Mouse (Mus musculus) right cerebral cortex, adult 2 months (tissue): ENCODE data around the gene Agps.
"Not testable (repeated sequence)": the region's sequence is repeated elsewhere in the genome, so short reads cannot be mapped to it uniquely, and the experiment has no call there.

Experiments used
- DNase-seq, 2 experiments: peaks; one replicate each; pipeline ENCODE4 v3.0.0; 2021 to 2022; ENCODE audit warnings: low spot score in 2 of 2

Agps gene

DNA sequence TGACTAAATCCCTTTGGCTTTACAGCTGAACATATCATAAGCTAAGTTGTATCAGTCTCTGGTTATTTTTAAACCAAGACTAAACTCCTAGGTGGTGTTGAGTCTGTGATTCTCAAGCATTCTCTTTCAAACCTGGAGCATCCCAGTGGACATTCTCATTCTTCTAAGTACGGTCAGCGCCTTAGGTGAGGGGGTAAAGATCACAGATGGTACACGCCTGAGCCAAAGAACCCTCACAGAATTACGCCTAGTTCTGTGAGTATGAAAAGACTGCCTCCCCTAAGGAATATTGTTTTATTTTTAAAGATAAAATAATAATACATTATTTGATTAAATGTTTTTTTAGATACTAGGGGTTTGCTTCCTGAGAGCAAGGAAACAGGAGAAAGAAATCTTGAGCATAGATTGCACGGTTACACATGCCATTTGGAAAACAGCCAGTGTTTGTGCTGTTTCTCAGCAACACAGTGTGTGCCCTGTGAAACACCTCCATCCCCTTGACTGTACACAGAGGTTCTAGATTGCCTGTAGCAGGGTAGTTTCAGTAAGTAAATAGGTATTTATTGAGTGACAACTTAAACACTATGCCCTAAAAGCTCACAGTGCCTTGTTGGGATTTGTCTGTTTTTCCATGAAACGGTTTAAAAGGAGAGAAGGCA lies 97.9 kb downstream of the Agps start:
- no peak for DNase-seq

DNA sequence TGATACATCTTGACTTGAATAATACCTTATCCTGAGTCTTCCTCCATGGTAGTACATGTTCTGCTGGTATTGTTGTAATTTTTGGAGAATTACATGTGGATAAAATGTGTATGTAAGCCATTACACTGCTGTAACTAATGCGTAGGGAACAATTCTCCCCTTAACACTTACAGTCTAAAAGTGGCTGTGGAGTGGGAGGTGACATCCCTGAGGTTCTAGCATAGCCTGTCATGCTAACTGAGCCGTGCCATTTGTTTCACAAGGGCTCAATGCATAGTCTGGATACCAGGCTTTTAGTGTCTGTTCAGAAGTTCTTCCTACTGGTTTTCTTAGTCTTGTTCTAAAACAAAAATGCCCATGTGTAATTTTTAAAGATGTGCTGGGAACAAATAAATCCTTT lies 99.0 kb downstream of the Agps start:
- DNase-seq: peak in 1 of 2 experiments; percentile 30

DNA sequence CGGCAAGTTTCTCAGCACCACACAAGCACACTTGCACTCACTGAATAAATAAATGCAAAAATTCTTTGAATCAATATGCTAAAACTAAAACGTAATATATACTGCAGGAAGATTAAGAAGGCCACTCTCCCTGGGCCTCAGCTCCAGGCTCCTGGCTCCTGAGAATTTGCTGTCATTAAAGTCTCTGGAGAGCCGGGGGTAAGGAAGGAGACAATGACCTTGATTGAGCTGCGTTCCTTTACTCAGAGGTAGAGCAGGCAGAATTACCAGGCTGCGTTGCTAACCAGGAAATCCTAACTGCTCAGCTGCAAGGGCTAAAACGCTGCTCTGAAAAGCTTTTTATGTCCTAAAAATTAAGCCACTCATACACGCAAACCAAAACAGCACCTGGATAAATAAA lies 101.6 kb downstream of the Agps start:
- DNase-seq: no peak

DNA sequence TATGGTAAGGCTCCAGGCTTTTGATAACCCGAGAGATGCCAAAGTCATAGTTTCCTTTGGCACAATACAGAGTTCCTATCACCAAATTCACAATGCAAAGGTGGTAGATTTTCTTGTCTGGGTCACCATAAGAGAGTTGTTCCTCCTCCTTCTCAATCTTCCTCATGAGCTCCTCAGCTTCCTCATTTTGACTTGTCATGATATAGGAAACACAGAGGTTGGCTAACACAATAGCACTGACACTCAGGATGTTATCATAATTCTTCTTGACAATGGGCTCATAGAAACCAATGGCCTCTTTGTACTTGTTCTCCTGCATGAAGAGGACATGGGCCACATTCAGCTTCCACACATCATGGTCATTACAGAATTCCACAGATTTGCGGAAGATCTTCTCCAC lies 104.7 kb downstream of the Agps start:
- not testable (repeated sequence) for DNase-seq

DNA sequence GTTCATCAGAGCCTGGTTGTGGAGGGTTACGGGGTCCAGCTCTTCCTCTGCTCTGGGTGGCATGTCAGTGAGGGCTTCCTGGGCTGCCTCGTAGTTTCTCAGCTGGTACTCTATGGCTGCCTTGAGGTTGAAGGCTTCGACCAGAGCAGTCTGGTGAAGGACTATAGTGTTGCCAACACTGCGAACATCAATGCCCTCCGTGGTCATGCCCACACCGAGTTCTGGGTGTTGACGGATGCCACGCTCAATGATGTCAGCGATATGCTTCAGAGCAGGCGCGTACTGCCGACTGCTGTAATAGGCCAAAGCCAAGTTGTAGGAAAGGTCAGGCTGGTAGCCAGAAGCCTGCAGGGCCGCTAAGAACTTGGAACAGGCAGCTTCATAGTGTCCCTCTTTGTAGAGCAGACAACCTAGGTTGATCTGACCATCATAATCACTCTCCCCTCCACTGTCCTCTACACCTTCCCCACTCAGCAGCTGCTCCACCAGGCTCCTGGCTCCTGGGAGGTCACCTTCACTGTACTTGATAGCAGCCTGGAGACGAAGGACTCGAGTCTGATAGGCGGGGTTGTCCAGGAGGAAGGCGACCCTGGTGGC lies 105.6 kb downstream of the Agps start:
- not testable (repeated sequence) for DNase-seq

DNA sequence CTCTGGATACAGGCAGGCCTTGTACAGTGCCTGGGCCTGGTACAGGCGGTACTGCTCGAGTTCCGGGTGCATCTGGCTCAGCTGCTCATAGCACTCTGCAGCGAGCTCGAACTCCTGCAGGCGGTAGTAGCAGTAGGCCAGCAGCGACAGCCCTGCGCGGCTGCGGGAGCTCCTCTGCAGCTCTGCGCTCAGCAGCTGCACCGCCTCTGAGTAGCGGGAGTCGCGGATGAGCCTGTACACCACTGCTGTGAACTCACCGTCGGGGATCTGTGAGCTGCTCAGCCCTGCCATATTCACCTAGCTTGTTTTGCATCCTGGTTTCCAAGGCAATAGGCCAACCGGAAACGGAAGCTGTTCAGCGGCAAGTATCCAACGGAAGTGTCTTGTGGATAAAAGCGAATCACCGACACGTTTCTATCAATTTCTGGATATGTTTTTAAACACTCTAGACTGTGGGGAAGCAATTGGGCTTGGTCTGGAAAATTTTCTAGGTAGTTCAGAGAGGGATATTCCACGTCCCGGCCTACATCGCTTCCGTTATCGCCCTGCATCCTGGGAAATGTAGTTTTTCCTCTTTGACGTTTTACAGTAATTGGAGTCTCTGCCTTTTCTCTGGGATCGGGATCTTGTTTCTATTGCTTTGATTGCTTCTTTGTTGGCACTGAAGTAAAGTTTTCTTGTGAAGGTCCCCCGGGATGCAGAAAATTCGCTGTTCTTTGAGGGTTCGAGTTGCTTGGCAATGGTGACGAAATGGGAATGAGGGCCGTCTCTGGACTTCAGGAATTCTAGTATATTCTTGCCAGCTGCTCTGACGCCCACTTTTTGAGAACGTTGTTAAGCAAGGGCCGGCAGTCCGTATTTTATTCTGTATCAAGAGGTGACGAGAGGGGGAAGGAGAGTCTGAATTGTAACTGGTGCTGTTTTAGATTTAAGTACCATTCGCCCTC lies 106.4 kb downstream of the Agps start, which contains the start of gene Ttc30b:
Gene Ttc30b, minus strand, starts transcription at position 469 of the 947 bp plus-strand sequence.
- peak; percentile 75 to 88 for DNase-seq

DNA sequence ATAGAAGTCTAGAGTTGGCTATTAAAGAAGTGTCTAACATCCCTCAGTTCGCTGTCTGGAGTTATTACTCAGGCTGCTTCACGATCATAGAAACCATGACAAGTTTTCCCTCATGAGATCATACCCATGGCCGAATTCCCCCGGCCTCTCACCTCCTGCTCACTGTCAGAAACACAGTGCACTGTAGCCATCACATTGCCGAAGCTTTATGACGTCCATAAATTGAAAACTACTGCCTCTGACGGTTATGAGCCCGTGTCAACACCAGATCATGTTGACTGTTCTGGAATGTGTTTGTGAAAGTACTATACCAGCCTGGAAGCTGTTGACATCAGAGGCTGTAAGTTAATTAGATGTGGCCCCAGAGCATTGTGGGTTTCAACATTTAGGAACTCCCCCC lies 118.7 kb downstream of the Agps start:
- no peak for DNase-seq

DNA sequence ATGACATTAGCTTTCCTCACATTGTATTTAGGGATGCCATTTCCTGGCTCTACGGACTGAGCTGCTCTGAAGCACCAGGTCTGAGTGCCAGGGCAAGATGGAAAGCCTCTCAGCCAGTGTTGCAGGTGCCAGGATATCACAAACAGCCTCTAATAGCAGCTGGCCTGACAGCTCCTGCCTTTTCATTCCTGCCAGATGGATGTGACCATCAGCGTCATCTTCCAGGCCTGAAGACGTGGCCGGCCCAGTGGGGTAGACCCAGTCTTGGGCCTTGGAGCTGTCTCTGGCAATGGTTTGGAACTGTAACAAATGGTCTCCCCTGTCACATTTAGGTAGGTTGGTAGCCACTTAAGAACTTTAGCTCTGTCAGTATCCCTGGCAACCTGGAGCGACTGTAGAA lies 121.3 kb downstream of the Agps start:
- no peak for DNase-seq

DNA sequence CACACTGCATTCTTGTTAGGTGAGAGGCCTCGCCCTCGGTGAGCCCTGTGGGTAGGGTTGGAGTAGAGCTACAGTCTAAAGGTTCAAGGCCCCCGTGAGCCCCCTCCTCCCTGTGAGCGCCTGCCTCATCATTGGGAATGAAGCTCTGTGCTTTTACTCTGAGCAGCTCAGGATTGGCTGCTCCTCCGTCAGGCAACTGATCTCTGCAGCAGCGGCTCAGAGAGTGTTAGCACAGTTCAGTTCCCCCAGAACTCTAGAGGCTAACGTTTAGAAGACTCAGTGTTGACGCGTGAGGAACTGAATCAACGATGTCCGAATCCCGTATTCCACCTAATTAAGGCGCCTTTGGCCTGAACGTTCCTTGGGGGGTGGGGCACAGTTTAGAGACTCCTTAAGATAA lies 123.7 kb downstream of the Agps start:
- DNase-seq: no peak

DNA sequence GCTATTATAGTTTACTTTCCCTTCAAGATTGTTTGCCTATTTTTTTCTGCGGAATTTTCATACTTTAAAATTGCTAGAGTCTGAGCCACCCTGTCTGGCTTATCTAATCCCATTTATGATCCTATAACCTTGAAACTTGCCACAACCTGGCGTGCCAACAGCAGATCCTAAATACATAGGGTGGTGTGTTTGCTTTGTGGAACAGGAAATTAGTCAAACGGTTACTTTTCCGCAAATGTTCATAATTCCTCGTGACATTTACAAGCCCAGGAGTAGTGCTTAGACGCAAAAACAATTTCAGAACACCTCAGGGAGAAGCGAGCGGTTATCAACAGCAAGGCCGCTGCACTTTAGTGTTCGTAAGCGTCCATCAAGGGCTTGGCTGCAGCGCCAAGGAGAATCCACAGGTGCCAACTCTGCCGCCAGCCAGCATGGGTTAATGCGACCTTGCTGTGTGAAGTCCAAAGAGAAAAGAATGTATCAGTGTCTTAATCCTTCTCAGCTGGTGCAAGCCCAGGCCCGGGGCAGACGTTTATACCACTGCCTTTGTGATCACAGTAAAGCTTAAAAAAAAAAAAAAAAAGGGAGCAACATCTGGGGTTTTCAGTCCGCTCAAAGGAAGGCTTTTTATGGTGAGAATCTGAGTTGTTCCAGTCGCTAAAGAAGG lies 127.3 kb downstream of the Agps start:
- no peak for DNase-seq

DNA sequence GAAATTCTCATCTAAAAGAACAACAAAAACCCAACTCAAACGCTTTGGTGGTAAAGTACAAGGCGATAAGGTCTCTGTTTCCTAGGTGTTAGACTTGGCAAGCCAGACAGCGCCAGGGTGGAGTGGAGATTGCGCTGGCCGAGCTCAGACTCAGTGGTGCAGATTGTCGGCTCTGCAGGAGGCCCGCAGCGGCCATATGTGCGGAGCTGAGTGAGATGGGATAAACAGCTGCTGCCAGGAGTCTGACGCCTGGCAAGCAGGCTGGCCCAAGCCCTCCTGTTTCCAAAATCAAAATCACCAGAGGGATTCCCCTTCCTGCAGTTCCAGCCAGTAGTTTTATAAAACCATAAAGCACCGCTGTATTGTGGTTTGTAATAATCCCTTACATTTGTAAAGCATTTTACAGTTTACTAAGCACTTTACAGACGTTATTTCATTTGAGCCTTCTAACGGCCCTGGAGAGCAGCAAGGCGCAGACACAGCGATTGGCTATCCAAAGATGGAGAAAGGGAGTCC lies 127.9 kb downstream of the Agps start:
- DNase-seq: no peak

DNA sequence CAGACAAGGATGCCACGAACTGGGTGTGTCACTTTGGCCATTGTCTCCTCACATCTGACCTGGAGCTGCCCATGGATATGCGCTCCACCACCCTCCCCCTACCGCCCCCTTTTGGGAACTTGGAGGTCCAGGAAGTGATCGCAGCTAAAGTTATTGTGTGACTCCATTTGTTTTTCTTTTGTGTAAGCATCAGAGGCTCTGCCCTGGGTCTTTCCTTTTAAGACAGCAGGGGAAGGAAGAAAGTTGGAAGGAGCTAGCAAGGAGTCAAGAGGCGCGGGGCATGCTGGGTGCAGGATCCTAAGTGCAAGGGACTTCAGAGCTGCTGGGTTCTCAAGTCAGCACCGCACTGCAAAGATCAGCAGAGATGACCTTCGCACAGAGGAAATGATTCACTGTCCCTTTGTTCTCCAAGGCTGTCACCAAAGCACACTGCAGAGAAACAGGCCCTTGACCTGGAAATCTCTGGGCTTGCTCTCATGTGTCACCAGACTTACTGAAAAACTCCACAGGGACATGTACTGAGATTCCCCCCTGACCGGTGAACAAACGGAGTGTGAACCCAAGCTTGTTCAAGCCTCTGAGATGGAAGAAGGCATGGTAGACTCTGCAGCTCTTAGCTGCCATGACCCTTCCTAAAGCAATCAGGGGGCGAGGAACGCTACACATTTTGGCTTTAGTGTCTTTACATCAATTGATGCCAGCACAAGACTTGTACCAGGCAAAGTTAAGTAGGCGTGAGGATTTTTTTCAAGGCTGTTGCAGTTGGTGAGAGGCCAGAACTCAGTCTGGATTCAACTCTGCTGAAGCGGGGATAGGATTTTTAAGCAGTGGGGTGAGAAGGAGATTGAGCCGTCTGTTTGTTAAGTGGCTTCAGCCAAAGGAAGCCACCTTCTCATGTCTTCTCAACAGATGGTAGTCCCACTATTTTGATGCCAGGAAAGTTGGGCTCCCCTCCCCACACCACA lies 128.7 kb downstream of the Agps start:
- no peak for DNase-seq

DNA sequence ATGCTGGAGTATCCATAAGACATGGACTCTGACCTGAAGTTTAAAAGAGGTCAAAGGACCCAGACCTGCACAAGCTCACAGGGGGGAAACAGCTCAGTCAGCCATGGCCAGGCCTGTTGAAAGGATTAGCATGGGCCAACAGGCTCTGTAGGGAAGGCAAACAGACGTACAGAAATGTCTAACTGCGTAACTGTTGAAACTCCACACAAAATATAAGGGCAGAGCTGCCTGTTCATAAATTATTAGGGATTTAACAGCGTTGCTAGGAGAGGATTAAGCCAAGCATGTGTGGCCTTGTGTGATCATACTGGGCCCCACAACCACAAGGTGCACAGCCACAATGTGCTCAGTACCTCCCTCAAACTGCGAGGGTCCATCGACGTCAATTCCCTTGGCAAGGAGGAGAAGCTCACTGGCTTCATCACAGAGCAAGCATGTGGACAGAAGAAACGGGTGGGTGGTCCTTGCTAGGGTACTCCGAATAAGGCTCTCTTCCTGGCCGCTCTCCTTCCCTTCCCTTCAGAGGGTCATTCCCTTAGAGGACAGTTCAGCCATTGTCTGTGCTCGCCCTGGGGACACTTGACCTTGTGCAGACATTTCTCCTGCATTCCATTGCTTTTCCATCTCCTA lies 131.3 kb downstream of the Agps start:
- no peak for DNase-seq

DNA sequence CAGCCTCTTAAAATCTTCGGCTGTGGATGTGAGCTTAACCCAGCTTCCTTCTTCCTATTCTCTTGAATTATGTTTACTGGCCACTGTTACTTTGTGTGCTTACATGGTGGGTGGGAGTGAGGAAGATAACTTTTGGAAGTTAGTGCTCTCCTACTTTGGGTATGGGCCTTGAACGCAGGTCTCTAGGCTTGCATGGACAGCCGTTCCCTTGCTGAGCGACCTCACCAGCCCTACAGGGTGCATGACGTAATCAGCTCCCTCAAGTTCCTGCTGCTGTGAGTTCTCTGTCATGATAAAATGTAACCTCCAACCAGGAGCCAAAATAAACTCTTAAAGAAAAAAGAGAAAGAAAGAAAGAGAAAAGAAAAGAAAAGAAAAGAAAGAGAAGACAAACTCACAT lies 132.1 kb downstream of the Agps start:
- DNase-seq: no peak

DNA sequence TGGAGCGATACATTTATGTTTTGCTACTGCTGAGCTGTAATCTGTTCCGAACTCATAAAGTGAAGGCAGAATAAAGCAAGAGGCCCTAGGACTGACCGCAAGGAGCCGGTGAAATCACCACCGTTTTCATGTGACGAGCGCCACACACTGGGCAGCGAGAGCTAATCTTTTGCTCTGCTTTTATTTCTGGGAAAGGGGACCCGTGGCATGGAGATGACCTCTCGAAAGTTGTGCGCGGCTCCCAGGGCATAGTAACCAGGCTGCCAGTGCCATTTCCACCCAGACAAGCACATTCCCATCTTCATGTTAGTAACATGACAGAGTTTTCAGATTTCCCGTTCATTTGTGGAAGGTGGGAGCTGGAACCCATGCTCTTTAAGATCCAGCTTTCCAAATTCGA lies 132.5 kb downstream of the Agps start:
- peak; percentile 47 to 51 for DNase-seq

DNA sequence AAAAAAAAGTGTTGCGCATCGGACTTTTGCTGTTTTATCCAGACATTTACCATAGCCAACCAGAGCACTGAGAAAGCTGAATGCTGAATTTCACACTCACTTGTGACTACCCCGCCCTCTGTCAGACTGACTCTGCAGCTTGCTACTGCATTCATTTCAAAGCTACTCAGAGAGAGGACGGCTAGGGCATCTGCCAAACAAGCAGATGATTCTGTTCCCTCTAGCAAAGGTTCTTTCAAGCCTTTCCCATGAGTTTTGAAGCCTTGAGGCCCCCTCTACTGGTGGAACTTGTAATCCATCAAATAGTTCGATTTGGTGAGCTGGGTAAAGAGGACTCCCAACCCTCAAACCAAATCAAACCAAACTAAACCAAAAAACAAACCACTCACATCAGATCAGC lies 133.0 kb downstream of the Agps start:
- DNase-seq: peak; percentile 72 to 83

DNA sequence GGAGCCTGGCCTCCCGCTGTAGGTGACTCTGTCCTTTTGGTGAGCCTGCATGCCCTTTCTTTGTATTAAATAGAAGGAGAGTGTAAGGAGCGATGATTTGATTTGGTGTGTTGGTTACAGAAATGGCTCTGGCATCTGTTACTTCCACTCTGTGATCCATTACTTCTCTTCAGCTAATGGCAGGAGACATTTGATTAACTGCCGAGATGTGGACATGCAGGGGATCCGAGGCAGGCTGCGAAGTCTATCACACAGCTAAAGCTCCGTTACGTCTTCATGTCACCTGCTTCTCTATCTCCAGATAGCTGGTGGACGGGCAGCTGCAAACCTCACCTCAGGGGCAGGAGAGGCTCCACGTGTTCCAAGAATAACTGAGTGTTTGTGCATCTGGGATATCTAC lies 142.2 kb downstream of the Agps start:
- no peak for DNase-seq

DNA sequence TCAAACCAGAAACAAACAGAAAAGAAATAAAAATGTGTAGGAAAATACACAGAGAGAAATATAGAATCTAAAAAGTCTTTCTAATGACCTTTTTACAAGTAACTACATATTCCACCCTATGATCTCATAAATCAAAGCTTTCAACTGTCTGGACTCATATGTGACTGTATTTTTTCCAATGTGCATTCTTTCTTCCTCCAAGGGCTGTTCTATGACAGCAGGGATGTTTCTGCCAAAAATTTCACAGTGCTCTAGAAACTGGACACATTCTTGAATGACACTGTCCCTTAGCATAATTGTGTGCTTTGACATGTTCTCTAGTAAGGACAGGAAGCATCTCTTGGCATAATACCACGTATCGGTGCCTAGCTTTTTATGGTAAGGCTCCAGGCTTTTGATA lies 144.1 kb downstream of the Agps start:
- not testable (repeated sequence) for DNase-seq

DNA sequence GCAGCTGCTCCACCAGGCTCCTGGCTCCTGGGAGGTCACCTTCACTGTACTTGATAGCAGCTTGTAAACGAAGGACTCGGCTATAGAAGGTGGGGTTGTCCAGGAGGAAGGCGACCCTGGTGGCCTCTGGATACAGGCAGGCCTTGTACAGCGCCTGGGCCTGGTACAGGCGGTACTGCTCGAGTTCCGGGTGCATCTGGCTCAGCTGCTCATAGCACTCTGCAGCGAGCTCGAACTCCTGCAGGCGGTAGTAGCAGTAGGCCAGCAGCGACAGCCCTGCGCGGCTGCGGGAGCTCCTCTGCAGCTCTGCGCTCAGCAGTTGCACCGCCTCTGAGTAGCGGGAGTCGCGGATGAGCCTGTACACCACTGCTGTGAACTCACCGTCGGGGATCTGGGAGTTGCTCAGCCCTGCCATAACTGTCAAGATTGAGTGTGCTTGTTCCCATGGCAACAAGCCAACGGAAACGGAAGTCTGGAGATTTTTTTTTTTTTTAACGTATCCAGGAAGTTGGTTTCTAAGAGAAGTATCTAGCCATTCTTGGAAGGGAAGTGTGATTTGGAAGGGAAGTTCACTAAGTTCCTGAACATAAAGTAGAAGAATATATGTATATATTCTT lies 145.9 kb downstream of the Agps start, which contains the start of gene Ttc30a2:
Gene Ttc30a2, minus strand, starts transcription at position 419 of the 617 bp plus-strand sequence.
- DNase-seq: not testable (repeated sequence)
